In the genomic region with DNA sequence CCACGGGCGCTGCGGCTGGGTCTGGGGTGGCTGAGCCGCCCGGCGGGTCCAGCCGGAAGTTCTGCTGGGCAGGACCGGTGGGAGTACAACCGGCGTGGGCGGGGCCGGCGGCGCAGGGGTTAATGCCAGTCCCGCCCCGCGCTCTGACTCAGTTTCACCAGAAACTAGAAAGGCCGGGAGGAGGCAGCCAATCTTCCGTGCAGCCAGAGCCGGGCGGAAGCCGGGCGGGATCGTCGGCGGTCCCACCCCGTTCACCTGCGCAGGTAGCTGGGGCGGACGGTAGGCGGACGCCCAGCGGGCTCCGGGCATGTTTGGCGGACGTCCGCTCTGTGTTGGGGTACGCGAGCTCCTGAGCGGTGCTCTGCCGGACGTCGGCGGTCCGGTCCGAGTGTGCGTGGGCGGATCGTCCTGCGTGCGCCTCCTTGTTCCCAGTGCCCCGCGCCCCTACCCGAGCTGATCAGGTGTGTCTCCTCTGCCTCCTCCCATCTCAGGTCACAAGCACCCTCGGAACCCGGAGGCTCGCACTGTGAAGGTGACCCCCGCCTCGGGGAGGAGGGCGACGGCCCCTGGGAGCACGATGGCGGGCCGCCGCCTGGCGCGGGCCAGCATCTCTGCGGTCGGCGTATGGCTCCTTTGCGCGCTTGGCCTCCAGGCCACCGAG, we compare ENCODE assay signal across 7 mouse cellular contexts. TPM values are rescaled to one million over a fixed set of nuclear protein-coding genes. Genes with fewer than 3 reads are reported as not detected.
DNase-seq lines count a peak whose midpoint lies in the region; ATAC-seq and TF ChIP-seq lines count a peak whose summit lies in the region.

A gene (plus strand): TSS at position 153 of the 661 bp plus-strand sequence.

- DNase-seq in adrenal gland, postnatal 10 days: peak; percentile 44
- DNase-seq in large intestine, adult 2 months (ENCODE audit: low read depth, low spot score): no peak
- DNase-seq in cerebellum, adult 9-10 months: no peak
- no peak for DNase-seq in thymus, adult 18-20 months

- TF ChIP-seq CTCF in ES-Bruce4 (IDR thresholded peaks at IDR 0.05; ENCODE audit: low read depth, low read length): no peak

- ATAC-seq in heart, embryonic 16.5 days (replicated peaks; ENCODE audit: extremely low read depth, insufficient read depth, low FRiP score): no peak
- ATAC-seq in midbrain, embryonic 13.5 days: 0 out of 2 replicates have a peak, but pooled peaks have one; percentile 30

- no peaks in the 10 kb centered on the region for H3K27me3 ChIP-seq in ES-Bruce4 (ENCODE audit: control insufficient read depth, insufficient read depth, low read length, poor library complexity, severe bottlenecking)
- H3K27me3 ChIP-seq in heart, embryonic 16.5 days (ENCODE audit: control insufficient read depth, insufficient read depth, low read length): peaks cover 52% of the 10 kb centered on the region
- H3K27me3 ChIP-seq in midbrain, embryonic 13.5 days: peaks cover 62% of the 10 kb centered on the region

- TF ChIP-seq EP300 in ES-Bruce4 (IDR thresholded peaks at IDR 0.05; ENCODE audit: insufficient read depth, low read depth, low read length): no peak

- no peak for TF ChIP-seq POLR2A in ES-Bruce4 (IDR thresholded peaks at IDR 0.05; ENCODE audit: insufficient read depth, low read length)

- no peaks in the 10 kb centered on the region for H3K9me3 ChIP-seq in ES-Bruce4 (replicated peaks; ENCODE audit: control insufficient read depth, insufficient read depth, low read length, poor library complexity, severe bottlenecking)
- H3K9me3 ChIP-seq in heart, embryonic 16.5 days (replicated peaks; ENCODE audit: control insufficient read depth, low read length): no peaks in the 10 kb centered on the region
- H3K9me3 ChIP-seq in midbrain, embryonic 13.5 days: no peaks in the 10 kb centered on the region

- peak within 1 kb of the TSS; percentile 78 for H3K9ac ChIP-seq in ES-Bruce4 (ENCODE audit: low read depth, poor library complexity, severe bottlenecking)
- peak within 1 kb of the TSS; percentile 41 for H3K9ac ChIP-seq in heart, embryonic 16.5 days (ENCODE audit: low read length)
- peak within 1 kb of the TSS; percentile 44 for H3K9ac ChIP-seq in midbrain, embryonic 13.5 days (replicated peaks)

- peak within 1 kb of the TSS; percentile 90 for H3K4me3 ChIP-seq in ES-Bruce4 (ENCODE audit: low read depth, low read length)
- peak within 1 kb of the TSS; percentile 57 for H3K4me3 ChIP-seq in heart, embryonic 16.5 days (ENCODE audit: low read length)
- peak within 1 kb of the TSS; percentile 42 for H3K4me3 ChIP-seq in midbrain, embryonic 13.5 days (replicated peaks)

- peak within 1 kb of the TSS; percentile 83 for H3K4me2 ChIP-seq in heart, embryonic 16.5 days (ENCODE audit: low read depth, low read length)
- H3K4me2 ChIP-seq in midbrain, embryonic 13.5 days (replicated peaks): peak within 1 kb of the TSS; percentile 62

- H3K4me1 ChIP-seq in ES-Bruce4 (ENCODE audit: control insufficient read depth, insufficient read depth, low read length): peaks cover 9% of the 10 kb centered on the region
- H3K4me1 ChIP-seq in heart, embryonic 16.5 days (ENCODE audit: control insufficient read depth, insufficient read depth, low read length): peaks cover 9% of the 10 kb centered on the region
- H3K4me1 ChIP-seq in midbrain, embryonic 13.5 days (replicated peaks): peaks cover 14% of the 10 kb centered on the region

- no peaks in the 10 kb centered on the region for H3K36me3 ChIP-seq in ES-Bruce4 (ENCODE audit: control insufficient read depth, insufficient read depth, low read length, poor library complexity, severe bottlenecking)
- no peaks in the 10 kb centered on the region for H3K36me3 ChIP-seq in heart, embryonic 16.5 days (ENCODE audit: control insufficient read depth, insufficient read depth)
- no peaks in the 10 kb centered on the region for H3K36me3 ChIP-seq in midbrain, embryonic 13.5 days

- peak within 1 kb of the TSS; percentile 58 for H3K27ac ChIP-seq in ES-Bruce4 (ENCODE audit: insufficient read depth, low read length)
- 0 out of 2 replicates have a peak within 1 kb of the TSS, but pooled peaks have one; percentile 9 for H3K27ac ChIP-seq in heart, embryonic 16.5 days (ENCODE audit: low read length)
- no peak within 1 kb of the TSS for H3K27ac ChIP-seq in midbrain, embryonic 13.5 days

- under 1% methylated on average over 73 of the region's 73 CpGs for WGBS in heart, embryonic 16.5 days
- WGBS in large intestine, adult 2 months: under 1% methylated on average over 73 of the region's 73 CpGs
- under 1% methylated on average over 73 of the region's 73 CpGs for WGBS in midbrain, embryonic 13.5 days

RNA-seq across cellular contexts. Expression of the gene that starts here (rescaled TPM):
- 57.3 and 71.4 TPM in 2 replicates for polyA plus RNA-seq in ES-Bruce4 (2011; ENCODE audit: insufficient read depth, insufficient read length, low read depth, missing spikeins)
- 1 to 10 TPM; 4.2 to 4.7 TPM for total RNA-seq in adrenal gland, postnatal 10 days (2021)
- polyA plus RNA-seq in heart, embryonic 16.5 days (2015; fragmentation: Nextera tagmentation; extraction: Ambion mirVana): 3.7 and 5.1 TPM in 2 replicates
- polyA plus RNA-seq in large intestine, adult 2 months (2012; rRNA removed): 196 and 257 TPM in 2 replicates
- 0.34 and 0.48 TPM in 2 replicates for polyA plus RNA-seq in midbrain, embryonic 13.5 days (2015; fragmentation: Nextera tagmentation; extraction: Ambion mirVana)

Comparison
In these comparisons a context has a peak if more than half of its experiments do, and no peak if none do; other contexts are left out.
1. Peak in ATAC-seq, H3K4me3 ChIP-seq, H3K9ac ChIP-seq and H3K4me2 ChIP-seq in midbrain, embryonic 13.5 days; RNA of the gene not detected or under 1 TPM.